Mouse (Mus musculus) lung, postnatal 0 days (tissue): ENCODE data around the gene Ap1m1.

Experiments
- CTCF ChIP-seq: IDR thresholded peaks from 2 replicates; pipeline ENCODE4 v1.5.1; 2016; ENCODE audit warnings: antibody characterized with exemption, mild to moderate bottlenecking
- EP300 ChIP-seq: IDR thresholded peaks from 2 replicates; pipeline ENCODE4 v1.6.1; 2016; ENCODE audit warnings: antibody characterized with exemption, mild to moderate bottlenecking, control low read depth

GRCm38 (mm10) chr8:72261872-72262271 lies 22.1 kb downstream of the Ap1m1 start:
- TF ChIP-seq CTCF, result peak; percentile 70
- no peak for TF ChIP-seq EP300
